Comparison of ENCODE assay signal across 1 mouse cellular context in the genomic region with DNA sequence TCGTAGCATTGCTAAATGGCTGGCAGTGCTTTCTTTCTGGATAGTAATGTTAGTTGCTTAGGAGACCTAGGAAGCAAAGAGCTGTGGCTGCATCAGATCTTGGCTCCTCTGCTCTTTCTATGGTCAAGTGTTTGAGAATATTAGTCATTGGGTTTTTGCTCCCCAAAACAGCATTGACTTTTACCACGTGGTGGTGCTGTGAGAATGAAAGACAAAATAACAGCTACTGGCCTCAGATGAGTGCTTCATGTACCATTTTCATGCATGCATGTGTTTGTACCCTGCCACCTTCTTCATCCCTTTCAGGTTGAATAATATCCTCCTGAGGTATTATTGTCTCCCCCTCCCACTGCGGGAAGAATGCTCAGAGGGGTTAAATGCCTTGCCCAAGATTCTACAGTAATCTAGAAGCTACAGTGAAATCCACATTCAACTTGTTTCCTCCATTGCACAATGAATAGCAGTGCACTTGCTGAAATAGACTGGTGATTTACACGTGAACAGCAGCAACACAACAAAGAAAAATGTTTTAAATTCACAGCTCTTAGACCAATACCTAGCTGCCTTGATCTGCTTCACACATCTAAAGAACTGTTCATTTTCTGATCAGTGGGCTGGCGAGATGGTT.
TF ChIP-seq lines count a peak whose summit lies in the region.

No protein-coding gene starts in this region.

TF ChIP-seq in CH12.LX, 34 proteins besides CTCF, POLR2A, EP300 and RAD21 (continued from another document):
- TF ChIP-seq TBP (conservative IDR thresholded peaks at IDR 0.05; ENCODE audit: low read depth, low read length) (no peak), PAX5 (IDR thresholded peaks at IDR 0.05; ENCODE audit: low read length) (no peak), USF2 (conservative IDR thresholded peaks at IDR 0.05; ENCODE audit: low read depth, low read length) (no peak), ELF1 (IDR thresholded peaks at IDR 0.05; ENCODE audit: low read depth, low read length) (no peak), MYC (IDR thresholded peaks at IDR 0.05; ENCODE audit: low read depth, low read length) (peak; percentile 60; the same call in 1 of the 2 replicates), SIN3A (IDR thresholded peaks at IDR 0.05; ENCODE audit: low read length) (0 out of 2 replicates have a peak, but pooled peaks have one; percentile 9), MEF2A (IDR thresholded peaks at IDR 0.05; ENCODE audit: borderline replicate concordance, low read depth, low read length) (no peak), CHD2 (IDR thresholded peaks at IDR 0.05; ENCODE audit: low read length) (no peak), GABPA (IDR thresholded peaks at IDR 0.05; ENCODE audit: insufficient replicate concordance, low read depth, low read length) (no peak)
